Mouse (Mus musculus) testis, adult 2 months (tissue): ENCODE results near the gene Ecpas. TPM values are rescaled to one million over a fixed set of nuclear protein-coding genes. Genes with fewer than 3 reads are reported as not detected.

Experiments used
- H3K27ac ChIP-seq: fragments of 200-500 bp; 2 replicates; pipeline ENCODE4 v1.5.1; 2012; ENCODE audit warnings: low read depth, low read length; ENCODE audit not compliant: control insufficient read depth, insufficient read depth
- H3K27me3 ChIP-seq: fragments of 200-500 bp; 2 replicates; pipeline ENCODE4 v1.6.1; 2012; ENCODE audit warnings: mild to moderate bottlenecking, low read length, moderate library complexity; ENCODE audit not compliant: control insufficient read depth, insufficient read depth
- H3K36me3 ChIP-seq: fragments of 200-500 bp; 2 replicates; pipeline ENCODE4 v1.6.1; 2012; ENCODE audit warnings: mild to moderate bottlenecking, low read length; ENCODE audit not compliant: control insufficient read depth, insufficient read depth
- H3K4me1 ChIP-seq: fragments of 200-500 bp; 2 replicates; pipeline ENCODE4 v1.6.1; 2012; ENCODE audit warnings: low read length; ENCODE audit not compliant: control insufficient read depth, insufficient read depth
- H3K4me3 ChIP-seq: fragments of 200-500 bp; 2 replicates; pipeline ENCODE4 v1.5.1; 2012; ENCODE audit warnings: low read depth, mild to moderate bottlenecking, low read length, moderate library complexity, mixed read lengths; ENCODE audit not compliant: control insufficient read depth
- CTCF ChIP-seq: fragments of 200-500 bp; IDR thresholded peaks from 2 replicates; pipeline ENCODE4 v1.5.1; 2012; ENCODE audit warnings: low read depth, mild to moderate bottlenecking, inconsistent platforms, low read length, moderate library complexity; ENCODE audit not compliant: control insufficient read depth, insufficient read depth, insufficient replicate concordance
- POLR2A ChIP-seq: fragments of 200-500 bp; IDR thresholded peaks from 2 replicates; pipeline ENCODE4 v1.6.1; 2012; ENCODE audit warnings: low read depth, mild to moderate bottlenecking, inconsistent platforms, low read length, moderate library complexity; ENCODE audit not compliant: control insufficient read depth
- polyA plus RNA-seq: library from polyadenylated mRNA; depleted of rRNA; stranded (reverse); fragments of >200 nt; gene quantifications from 2 replicates; pipeline ENCODE4 v1.2.3, GENCODE M21; 2012

Ecpas gene
- polyA plus RNA-seq, 1 experiment, result 10.2 TPM

- H3K27ac ChIP-seq, result no peak overlapping the region
- H3K36me3 ChIP-seq, result no peaks in the 10 kb centered on the region
- H3K4me1 ChIP-seq, result no peaks in the 10 kb centered on the region
- H3K27me3 ChIP-seq, result no peaks in the 10 kb centered on the region
- TF ChIP-seq POLR2A, result no peak
- TF ChIP-seq CTCF, result no peak
- H3K4me3 ChIP-seq, result no peak overlapping the region
Measured at GRCm38 (mm10) chr4:58925664-58926063, 13.1 kb upstream of the Ecpas start.

GRCm38 (mm10) chr4:58923933-58924332, 11.4 kb upstream of the Ecpas start:
- no peaks in the 10 kb centered on the region for H3K27me3 ChIP-seq
- no peak overlapping the region for H3K4me3 ChIP-seq
- H3K4me1 ChIP-seq, result no peaks in the 10 kb centered on the region
- no peak overlapping the region for H3K27ac ChIP-seq
- no peak for TF ChIP-seq POLR2A
- TF ChIP-seq CTCF, result no peak
- H3K36me3 ChIP-seq, result no peaks in the 10 kb centered on the region

- no peaks in the 10 kb centered on the region for H3K27me3 ChIP-seq
Measured at GRCm38 (mm10) chr4:58915081-58915826, 2.7 kb upstream of the Ecpas start.

GRCm38 (mm10) chr4:58913336-58914026, 932 bp upstream of the Ecpas start:
- Histone ChIP-seq H3K4me3 (no peak overlapping the region), H3K4me1 (peaks cover 10% of the 10 kb centered on the region), H3K27me3 (no peaks in the 10 kb centered on the region), H3K27ac (no peak overlapping the region), H3K36me3 (no peaks in the 10 kb centered on the region)
- TF ChIP-seq POLR2A, result no peak
- TF ChIP-seq CTCF, result no peak

More at GRCm38 (mm10) chr4:58915081-58915826, 2.7 kb upstream of the Ecpas start:
- no peak overlapping the region for H3K4me3 ChIP-seq
- H3K36me3 ChIP-seq, result no peaks in the 10 kb centered on the region
- H3K27ac ChIP-seq, result no peak overlapping the region
- peaks cover 9% of the 10 kb centered on the region for H3K4me1 ChIP-seq
- no peak for TF ChIP-seq CTCF
- TF ChIP-seq POLR2A, result no peak

- TF ChIP-seq CTCF (no peak), POLR2A (peak; percentile 26; the same call in 1 of the 2 replicates)
- H3K4me1 ChIP-seq, result peaks cover 10% of the 10 kb centered on the region
Measured at GRCm38 (mm10) chr4:58911831-58912628, 519 bp downstream of the Ecpas start.

GRCm38 (mm10) chr4:58911069-58911830, 1.3 kb downstream of the Ecpas start:
- H3K36me3 ChIP-seq, result no peaks in the 10 kb centered on the region
- H3K27me3 ChIP-seq, result no peaks in the 10 kb centered on the region
- H3K4me1 ChIP-seq, result peaks cover 10% of the 10 kb centered on the region
- TF ChIP-seq CTCF, result no peak
- peak overlapping the region; percentile 80 for H3K27ac ChIP-seq
- H3K4me3 ChIP-seq, result peak overlapping the region; percentile 95

More at GRCm38 (mm10) chr4:58911831-58912628, 519 bp downstream of the Ecpas start:
- Histone ChIP-seq H3K36me3 (no peaks in the 10 kb centered on the region), H3K4me3 (peak overlapping the region; percentile 95), H3K27me3 (no peaks in the 10 kb centered on the region), H3K27ac (peak overlapping the region; percentile 96)
